Mouse (Mus musculus) v-Abl transformed pro-B cells (cell line): Measurements from ENCODE around the gene Def8.

Source experiments
- in situ Hi-C, 2 experiments: fragments of 400-800 bp; cut with MboI; formaldehyde crosslinking; loops; one replicate each; pipeline ENCODE4 v1.15.1; 2025; ENCODE audit not compliant: unreplicated experiment in 2 of 2

Def8 gene

DNA sequence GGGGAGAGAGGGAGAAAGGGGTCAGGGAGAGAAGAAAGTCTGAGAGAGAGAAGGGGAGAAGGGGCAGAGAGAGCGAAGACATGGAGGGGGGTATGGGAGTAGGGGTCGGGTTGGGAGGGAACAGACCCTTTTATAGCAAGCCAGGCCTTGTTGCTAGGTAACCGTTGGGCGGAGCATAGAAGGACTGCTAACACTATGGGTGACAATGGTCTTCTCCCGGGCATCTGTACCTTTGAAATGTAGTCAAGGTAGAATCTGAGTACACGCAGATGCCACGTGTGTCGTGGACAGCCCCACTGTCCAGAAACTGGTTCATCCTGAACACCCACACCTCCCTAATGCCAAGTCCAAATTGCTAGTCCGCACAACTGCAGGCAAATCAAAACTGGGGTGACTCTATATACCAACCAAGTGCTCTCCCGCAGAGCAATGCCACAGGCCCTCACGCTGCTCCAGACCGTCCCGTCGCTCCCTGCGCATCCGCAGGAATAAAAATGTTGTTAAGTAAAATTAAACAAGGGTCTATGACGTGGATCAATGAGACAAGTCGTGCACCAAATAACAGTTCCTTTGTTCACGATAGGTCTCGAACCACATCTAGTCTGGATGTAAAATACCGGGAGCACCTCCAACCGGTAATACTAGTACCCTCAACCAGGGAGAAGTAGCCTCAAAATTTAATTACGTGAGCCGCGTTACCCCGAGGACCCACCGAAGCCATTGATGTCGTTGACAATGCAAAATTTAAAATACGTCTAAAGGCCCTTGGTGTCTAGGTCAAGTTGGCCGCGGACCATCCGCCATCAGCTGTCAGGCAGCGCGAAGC lies 53.8 kb downstream of the Def8 start:
- in situ Hi-C loops = no loop called here

DNA sequence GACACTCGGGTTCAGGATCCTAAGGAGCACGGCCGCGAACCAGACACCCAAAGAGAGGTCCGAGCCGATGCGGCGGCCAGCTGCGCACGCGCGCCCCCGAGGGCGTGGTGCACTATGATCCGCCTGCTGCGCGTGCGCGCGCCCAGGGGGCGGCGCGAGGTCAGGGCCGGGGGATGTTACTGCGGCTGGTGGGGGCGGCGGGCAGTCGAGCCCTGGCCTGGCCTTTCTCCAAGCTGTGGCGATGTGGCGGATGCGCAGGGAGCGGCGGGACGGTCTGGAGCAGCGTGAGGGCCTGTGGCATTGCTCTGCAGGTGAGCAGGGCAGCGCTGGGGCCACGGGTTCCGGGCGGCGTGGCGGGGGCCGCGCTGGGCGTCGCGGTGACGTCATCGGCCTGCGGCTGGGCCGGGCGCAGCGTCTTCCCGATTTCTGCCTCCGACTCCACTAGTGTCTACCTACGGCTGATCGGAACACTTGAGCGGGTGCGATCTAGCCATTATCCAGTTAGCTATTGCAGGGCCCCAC lies 54.5 kb downstream of the Def8 start, which contains the start of gene Afg3l1:
Afg3l1 (plus strand) TSS at position 167 of the 522 bp plus-strand sequence.
- in situ Hi-C loops = no loop called here

DNA sequence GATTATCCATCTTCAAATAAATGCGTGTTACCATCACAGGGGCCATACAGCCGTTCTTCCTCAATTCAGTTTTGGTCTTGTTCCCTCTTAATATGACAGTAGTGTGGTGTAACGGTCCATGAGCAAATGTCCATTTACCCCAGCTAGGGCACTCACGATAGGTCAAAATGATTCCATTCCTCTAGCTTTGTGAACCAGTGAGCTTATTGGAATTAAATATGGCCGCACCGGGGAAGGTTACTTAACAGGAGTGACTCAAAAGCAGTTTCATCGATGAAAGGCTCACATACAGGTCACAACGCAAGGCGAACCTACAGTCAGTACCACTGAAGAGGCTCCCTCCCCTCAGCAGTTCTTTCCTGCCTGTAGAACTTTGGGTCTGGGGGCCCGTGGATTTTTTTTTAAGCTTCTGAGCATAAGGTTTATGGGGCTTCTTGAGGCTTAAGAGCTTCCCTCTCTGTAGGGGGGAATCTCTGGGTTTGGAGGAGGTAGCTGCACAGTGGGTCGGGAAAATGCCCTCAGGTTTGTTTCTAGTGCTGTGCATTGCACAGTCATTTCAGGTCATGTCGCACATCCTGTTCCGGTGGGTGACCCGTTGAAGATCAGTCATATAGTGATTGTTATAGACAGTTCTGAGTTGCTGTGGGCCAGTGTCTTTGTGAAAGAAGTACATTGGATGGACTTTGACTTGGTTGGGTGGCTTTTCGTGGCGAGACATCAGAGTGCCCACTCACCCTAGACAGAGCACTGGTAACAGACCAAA lies 55.3 kb downstream of the Def8 start:
- in situ Hi-C loops = no loop called here

DNA sequence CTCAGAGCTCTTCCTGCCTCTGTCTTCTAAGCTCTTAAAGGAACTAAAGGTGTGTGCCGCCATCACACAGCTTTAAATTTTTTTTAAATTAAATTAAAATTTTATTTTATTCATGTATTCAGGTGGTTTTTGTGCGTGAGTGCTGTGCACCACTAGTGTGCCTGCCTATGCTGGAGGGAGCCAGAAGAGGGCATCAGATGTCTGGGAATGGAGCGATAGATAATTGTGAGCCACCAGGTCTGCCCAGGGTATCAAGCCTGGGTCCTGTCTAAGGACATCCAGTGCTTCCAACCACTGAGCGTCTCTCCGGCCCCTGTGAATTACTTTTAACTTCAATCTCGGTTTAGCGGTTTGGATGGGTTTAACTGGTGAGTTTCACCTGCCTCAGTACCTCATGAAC lies 59.3 kb downstream of the Def8 start:
- in situ Hi-C loops = loop anchor here in 1 of 2 experiments (10.0 kb wide), 1 partner anchor 292 kb away; no protein-coding TSS in a partner anchor

DNA sequence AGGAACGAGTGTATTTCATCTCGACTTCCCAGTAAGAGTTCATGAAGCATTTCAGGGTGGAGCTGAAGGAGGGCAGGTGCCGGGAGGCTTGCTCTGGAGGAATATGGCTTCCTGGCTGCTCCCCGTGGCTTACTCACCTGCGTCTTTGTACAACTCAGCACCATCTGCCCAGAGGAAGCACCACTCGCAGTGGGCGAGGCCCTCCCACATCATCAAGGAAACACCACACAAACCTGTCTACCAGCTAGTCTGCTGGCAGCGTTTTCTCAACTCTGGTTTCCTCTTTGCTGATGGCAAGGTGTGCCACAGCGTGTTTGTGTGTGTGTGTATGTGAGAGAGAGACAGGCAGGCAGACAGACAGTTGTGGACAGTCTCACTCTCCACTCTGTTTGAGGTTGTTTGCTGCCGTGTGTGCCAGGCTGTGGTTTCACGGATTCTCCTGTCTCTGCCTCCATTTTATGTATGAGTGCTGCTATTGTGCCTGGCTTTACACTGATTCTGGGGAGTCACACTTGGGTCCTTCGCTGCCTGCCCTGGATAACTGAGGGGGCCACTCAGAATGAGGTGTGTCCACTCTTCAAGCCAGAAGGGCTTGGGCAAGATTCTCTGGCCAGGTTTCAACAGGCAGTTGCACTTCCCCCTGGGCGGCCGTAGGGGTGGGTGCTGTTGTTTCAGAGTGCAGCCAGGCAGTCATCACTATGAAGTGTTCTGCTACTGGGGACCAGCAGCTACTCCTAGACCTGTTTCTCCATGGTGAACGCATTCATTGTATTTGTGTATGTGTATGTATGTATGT lies 68.2 kb downstream of the Def8 start:
- in situ Hi-C loops = no loop called here

DNA sequence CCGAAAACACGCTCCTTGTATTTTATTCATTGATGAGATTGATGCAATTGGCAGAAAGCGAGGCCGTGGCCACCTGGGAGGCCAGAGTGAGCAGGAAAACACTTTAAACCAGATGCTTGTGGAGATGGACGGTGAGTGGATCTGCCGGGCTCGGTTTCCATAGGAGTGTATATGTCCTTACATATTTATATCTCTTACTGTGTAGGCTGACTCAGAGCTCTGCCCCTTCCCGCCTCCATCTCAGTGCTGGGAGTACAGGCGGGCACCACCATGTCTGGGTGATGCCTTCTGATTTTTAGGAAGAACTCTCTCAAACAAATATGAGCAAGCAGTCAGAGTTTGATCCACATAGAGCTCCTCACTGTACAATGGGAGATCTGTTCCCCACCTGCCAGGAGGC lies 69.6 kb downstream of the Def8 start:
- in situ Hi-C loops = no loop called here

DNA sequence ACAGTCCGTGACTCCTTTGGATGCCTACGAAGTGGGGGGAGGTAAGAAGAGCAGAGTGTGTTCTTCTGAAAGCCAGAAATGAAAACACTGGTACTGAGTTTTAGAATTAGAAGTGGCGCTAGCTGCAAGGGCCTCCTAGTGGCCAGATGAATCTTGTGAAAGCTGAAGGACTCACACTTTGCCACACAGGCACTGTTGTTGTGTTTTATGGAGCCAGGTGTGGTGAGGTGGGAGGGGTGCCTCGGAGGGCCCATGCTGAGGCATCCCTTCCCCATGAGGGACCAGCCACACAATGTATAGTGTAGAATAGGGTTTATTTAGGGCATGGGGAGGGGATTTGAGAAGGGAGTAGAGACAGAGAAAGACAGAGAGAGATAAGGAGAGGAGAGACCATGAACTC lies 74.4 kb downstream of the Def8 start:
- in situ Hi-C loops = no loop called here

DNA sequence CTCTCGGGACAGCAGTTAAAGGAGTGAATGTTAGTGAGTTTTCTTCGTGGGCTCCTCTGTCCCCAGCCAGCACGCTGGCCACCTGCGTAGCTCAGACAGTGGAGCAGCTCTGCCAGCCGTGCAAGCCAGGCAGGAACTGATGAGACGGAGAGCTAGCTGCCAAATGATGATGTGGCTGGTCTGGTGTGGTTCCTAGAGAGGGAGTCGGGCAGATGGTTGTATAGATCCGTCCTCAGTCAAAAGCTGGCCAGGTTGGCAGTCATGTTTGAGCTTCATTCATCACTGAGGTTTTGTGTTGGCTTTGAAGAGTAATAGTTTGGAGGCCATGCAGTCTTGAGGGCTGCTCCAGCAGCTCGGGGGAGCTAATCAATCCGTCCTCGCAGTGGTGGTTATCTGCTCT lies 75.6 kb downstream of the Def8 start:
- in situ Hi-C loops = no loop called here

DNA sequence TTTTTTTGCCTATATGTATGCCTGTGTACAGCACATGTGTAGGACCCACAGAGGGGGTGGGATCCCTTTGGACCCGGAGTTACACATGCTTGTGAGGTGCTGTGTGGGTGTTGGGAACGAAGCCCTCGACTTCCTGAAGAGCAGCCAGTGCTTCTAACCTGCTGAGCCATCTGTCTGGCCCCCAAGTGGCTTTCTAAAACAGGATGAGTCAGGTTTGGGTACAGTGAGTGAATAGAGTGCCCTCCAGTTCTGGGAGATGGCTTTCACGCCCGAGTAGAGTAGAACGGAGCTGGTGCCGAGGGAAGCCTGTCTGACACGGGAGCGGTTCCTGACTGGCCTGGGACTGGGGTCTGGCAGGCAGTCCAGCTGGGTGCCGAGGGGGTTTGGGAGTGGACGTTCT lies 76.2 kb downstream of the Def8 start:
- in situ Hi-C loops = no loop called here

DNA sequence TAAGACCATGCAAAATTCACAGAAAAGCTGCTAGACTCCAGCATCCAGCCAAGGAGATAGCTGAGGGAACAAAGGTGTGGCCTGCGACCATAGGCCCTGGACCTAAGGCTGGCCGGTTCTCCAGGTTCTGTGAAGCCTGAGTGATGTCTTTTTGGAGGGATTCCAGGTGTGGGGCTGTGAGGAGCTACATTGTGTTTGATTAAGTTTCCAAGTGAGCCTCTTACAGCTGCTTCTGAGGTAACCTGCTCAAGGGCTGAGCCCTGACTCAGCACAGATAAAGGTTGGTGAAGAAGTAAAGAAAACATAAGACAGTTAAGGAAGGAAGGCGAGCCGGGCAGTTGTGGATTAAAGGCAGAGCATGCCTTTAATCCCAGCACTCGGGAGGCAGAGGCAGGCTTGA lies 78.9 kb downstream of the Def8 start:
- in situ Hi-C loops = no loop called here

DNA sequence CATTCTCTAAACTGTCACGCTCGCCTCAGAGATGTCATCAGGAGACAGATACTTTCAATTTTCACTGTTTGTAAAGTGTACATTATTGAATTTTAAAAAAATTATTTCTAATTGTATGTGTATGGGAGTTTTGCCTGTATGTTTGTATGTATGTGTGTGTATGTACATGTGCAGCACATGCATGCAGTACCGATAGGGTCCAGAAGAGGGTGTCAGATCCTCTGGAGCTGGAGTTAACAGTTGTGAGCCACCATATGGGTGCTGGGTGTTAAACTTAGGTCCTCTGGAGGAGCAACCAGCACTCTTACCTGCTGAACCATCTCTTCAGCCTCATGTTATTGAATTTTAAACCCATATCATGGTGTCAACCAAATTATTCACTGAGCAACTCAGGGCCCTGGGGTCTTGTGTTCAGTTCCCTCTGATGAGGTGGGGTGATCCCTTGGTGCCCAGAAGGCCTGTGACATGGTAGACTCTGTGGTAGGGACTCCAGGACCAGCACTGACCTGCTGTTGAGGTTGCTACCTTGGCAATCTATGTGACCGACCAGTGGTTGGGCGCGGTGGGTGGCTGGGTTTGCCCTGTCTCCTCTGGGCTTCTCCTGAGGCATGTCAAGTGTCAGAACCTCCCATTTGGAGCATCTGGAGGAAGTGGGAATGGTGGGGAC lies 80.6 kb downstream of the Def8 start:
- in situ Hi-C loops = no loop called here

DNA sequence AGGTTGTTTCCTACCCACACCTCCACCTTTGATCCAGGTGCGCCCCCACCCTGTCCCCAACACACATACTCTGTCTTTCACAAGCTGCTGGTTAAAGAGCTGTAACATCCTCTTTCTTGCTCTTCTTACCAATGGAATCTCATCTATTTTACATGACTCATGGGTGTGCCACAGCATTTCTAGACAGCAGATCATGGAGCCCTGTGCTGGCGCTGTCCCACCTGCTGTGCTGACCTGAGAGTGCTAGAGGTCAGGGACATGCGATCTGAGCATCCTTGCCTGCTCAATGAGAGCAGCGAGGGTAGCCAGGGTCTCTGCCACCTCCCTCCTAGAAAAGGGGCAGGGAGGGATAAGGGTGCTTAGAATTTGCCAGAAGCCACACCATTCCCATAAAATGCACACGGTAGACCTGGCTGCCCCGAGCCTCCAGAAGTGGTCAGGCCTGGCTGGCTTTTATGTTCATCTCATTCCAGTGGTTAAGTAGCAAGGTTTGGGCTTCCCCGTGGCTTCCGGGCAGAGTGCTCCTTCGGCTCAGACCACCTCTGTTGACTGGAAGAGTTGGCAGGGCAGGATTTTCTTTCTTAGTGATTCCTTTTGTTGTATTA lies 81.4 kb downstream of the Def8 start:
- in situ Hi-C loops = no loop called here

DNA sequence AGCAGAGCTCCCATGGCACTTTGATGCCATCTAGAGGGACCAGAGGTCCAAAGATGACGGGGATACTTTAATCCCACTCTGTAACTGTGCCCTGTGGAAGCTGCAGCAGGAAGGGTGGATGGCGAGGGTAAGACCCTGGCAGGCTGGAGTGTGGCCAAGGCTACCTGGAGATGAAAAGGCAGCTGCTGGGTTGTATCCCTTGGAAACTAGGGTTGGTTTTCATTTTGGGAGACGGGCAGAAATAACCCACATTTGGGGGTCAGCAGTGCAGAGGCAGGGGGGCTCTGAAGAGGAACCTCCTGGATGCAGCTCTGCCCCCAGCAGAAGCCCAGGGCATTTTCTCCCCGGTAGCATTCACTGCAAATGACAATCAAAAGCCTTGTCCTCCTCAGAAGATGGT lies 81.9 kb downstream of the Def8 start:
- in situ Hi-C loops = no loop called here

DNA sequence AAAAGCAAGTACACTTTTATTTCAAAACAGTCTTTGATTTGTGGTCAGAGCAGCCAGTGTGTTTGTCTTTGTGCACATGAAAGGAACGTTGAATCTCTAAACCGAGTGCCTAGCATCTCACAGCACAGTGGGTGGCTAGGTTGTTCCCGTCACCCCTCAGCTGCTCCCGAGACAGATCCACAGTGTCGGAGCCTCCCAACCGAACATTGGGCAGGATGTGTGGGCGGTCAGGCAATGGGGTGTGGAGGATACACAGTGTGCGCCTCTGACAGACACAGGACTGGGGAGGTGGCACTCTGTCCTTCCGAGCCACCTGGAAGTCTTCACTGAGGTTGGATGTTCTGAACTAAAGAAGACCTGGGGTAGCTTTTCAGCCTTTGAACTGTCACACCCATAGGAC lies 82.4 kb downstream of the Def8 start:
- in situ Hi-C loops = no loop called here

DNA sequence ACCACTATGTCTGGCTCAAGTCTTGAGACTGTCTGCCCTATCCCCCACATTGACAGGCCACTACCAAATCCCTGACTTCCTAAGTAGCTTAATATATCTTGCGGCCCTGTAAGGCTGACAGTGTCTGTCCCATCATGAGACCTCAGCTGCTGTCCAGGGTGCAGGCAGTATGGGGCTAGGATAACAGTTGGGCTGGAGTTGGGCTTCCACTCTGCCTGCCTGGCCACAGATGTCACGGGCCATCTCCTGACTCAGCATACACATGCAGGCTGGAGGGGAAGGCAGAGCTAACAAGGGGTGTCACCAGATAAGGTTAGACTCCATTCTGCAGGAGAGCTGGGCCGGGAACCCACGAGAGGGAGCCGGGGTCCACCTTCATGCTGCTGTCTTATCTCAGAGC lies 83.8 kb downstream of the Def8 start:
- in situ Hi-C loops = no loop called here

DNA sequence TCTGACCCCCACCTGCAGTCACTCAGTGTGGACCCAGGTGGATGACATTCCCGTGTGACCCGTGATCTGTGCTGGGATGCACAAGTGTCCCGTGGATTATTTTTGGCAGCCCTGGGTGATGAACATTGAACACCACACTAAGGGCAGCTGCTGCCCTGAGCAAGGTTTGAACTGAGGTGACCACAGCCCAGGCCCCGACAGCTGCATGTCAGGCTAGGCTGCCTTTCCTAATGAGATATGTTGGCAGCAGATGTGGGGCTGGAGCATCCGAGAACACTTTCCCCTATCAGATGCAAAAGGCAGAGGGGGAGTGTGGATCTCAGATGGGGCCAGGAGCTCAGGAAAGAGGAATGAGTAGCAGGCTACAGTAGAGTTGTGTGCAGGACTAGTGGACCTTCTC lies 87.5 kb downstream of the Def8 start:
- in situ Hi-C loops = no loop called here
